ENCODE assay signal across 11 mouse cellular contexts in genomic region chr4:106855771-106856170, GRCm38 (mm10). TPM values are rescaled to one million over a fixed set of nuclear protein-coding genes. Genes with fewer than 3 reads are reported as not detected.
A peak's percentile ranks its signal among the peaks of the same experiment; 100 is the strongest.
DNase-seq lines count a peak whose midpoint lies in the region; ATAC-seq and TF ChIP-seq lines count a peak whose summit lies in the region.
"Had no signal": no experiment of that assay in that cellular context is flagged by ENCODE, and none has a peak within 500 bp of the region (broad histone marks: within the 10 kb centered on the region; RNA-seq: fewer than 3 reads in every experiment).

No protein-coding gene starts in this region.

- no peak for TF ChIP-seq CTCF in forebrain, postnatal 0 days (IDR thresholded peaks at IDR 0.05; ENCODE audit: low read depth)
- TF ChIP-seq CTCF in midbrain, postnatal 0 days (IDR thresholded peaks at IDR 0.05) = no peak
- no peak for TF ChIP-seq CTCF in hindbrain, postnatal 0 days (IDR thresholded peaks at IDR 0.05; ENCODE audit: low read depth)

- peak; percentile 57; the same call in 1 of the 2 replicates for ATAC-seq in forebrain, embryonic 11.5 days (replicated peaks; ENCODE audit: low FRiP score)
- ATAC-seq in forebrain, postnatal 0 days = no peak
- ATAC-seq in midbrain, embryonic 11.5 days (ENCODE audit: low FRiP score) = peak; percentile 73
- ATAC-seq in midbrain, postnatal 0 days (ENCODE audit: low FRiP score) = no peak
- ATAC-seq in hindbrain, postnatal 0 days = no peak

- H3K9me3 ChIP-seq in forebrain, embryonic 11.5 days (ENCODE audit: control insufficient read depth, low read length) = no peaks in the 10 kb centered on the region
- H3K9me3 ChIP-seq in forebrain, postnatal 0 days (ENCODE audit: low read length) = no peaks in the 10 kb centered on the region
- H3K9me3 ChIP-seq in midbrain, embryonic 11.5 days (ENCODE audit: control insufficient read depth, low read length) = no peaks in the 10 kb centered on the region
- H3K9me3 ChIP-seq in midbrain, postnatal 0 days (ENCODE audit: low read length) = no peaks in the 10 kb centered on the region
- no peaks in the 10 kb centered on the region for H3K9me3 ChIP-seq in hindbrain, postnatal 0 days (ENCODE audit: low read length)
- H3K9me3 ChIP-seq: heart, embryonic 15.5 days had no signal

- H3K4me3 ChIP-seq in forebrain, embryonic 11.5 days (ENCODE audit: low read depth, low read length) = no peak overlapping the region
- no peak overlapping the region for H3K4me3 ChIP-seq in forebrain, postnatal 0 days (ENCODE audit: low read depth, low read length)
- H3K4me3 ChIP-seq in midbrain, embryonic 11.5 days (ENCODE audit: low read depth, low read length) = no peak overlapping the region
- H3K4me3 ChIP-seq in midbrain, postnatal 0 days (ENCODE audit: low read depth, low read length) = no peak overlapping the region
- no peak overlapping the region for H3K4me3 ChIP-seq in hindbrain, postnatal 0 days (ENCODE audit: low read length)
- H3K4me3 ChIP-seq: heart, embryonic 15.5 days had no signal

- H3K9ac ChIP-seq in forebrain, embryonic 11.5 days (ENCODE audit: low read length) = peak overlapping the region; percentile 35
- H3K9ac ChIP-seq in forebrain, postnatal 0 days = no peak overlapping the region
- peak overlapping the region; percentile 48; the same call in 1 of the 2 replicates for H3K9ac ChIP-seq in midbrain, embryonic 11.5 days (ENCODE audit: low read length)
- no peak overlapping the region for H3K9ac ChIP-seq in midbrain, postnatal 0 days (replicated peaks; ENCODE audit: low read length, poor library complexity, severe bottlenecking)
- no peak overlapping the region for H3K9ac ChIP-seq in hindbrain, postnatal 0 days (replicated peaks; ENCODE audit: low read length)
- H3K9ac ChIP-seq: heart, embryonic 15.5 days had no signal

- H3K36me3 ChIP-seq in forebrain, embryonic 11.5 days (ENCODE audit: control insufficient read depth, insufficient read depth, low read length) = no peaks in the 10 kb centered on the region
- H3K36me3 ChIP-seq in forebrain, postnatal 0 days (ENCODE audit: insufficient read depth) = no peaks in the 10 kb centered on the region
- no peaks in the 10 kb centered on the region for H3K36me3 ChIP-seq in midbrain, embryonic 11.5 days (ENCODE audit: control insufficient read depth, insufficient read depth, low read length)
- no peaks in the 10 kb centered on the region for H3K36me3 ChIP-seq in midbrain, postnatal 0 days (ENCODE audit: insufficient read depth, low read length)
- no peaks in the 10 kb centered on the region for H3K36me3 ChIP-seq in hindbrain, postnatal 0 days (ENCODE audit: insufficient read depth, low read length)
- H3K36me3 ChIP-seq: heart, embryonic 15.5 days had no signal

- peak; percentile 72 for DNase-seq in forebrain, embryonic 11.5 days (ENCODE audit: low spot score)
- DNase-seq in forebrain, postnatal 0 days = no peak
- DNase-seq in midbrain, embryonic 11.5 days (ENCODE audit: low spot score, missing footprints) = peak; percentile 89
- DNase-seq in midbrain, postnatal 0 days (ENCODE audit: low spot score) = no peak
- DNase-seq in hindbrain, postnatal 0 days (ENCODE audit: low spot score) = peak; percentile 17
- peak; percentile 72 for DNase-seq in retina, postnatal 1 day
- no peak for DNase-seq in frontal cortex, adult 2 months (ENCODE audit: extremely low spot score in 1 of 2, low spot score in 1 of 2)
- no peak for DNase-seq in cerebellum, postnatal 25 days
- DNase-seq: kidney, adult 9 months had no signal

- H3K4me1 ChIP-seq in forebrain, embryonic 11.5 days (replicated peaks; ENCODE audit: control insufficient read depth, insufficient read depth, low read length) = peaks cover 27% of the 10 kb centered on the region
- H3K4me1 ChIP-seq in forebrain, postnatal 0 days (ENCODE audit: insufficient read depth) = peaks cover 9% of the 10 kb centered on the region
- peaks cover 28% of the 10 kb centered on the region for H3K4me1 ChIP-seq in midbrain, embryonic 11.5 days (ENCODE audit: control insufficient read depth, insufficient read depth, low read length)
- peaks cover 17% of the 10 kb centered on the region; the same call in 1 of the 2 replicates for H3K4me1 ChIP-seq in midbrain, postnatal 0 days (ENCODE audit: insufficient read depth, low read length)
- 0 out of 2 replicates have a peak, but pooled peaks cover 5% of the 10 kb centered on the region for H3K4me1 ChIP-seq in hindbrain, postnatal 0 days (ENCODE audit: insufficient read depth, low read length)

- 4% methylated on average over 19 of the region's 19 CpGs for WGBS in forebrain, embryonic 11.5 days
- 10% methylated on average over 17 of the region's 19 CpGs for WGBS in forebrain, postnatal 0 days
- WGBS in midbrain, embryonic 11.5 days = 6% methylated on average over 19 of the region's 19 CpGs
- 6% methylated on average over 19 of the region's 19 CpGs for WGBS in midbrain, postnatal 0 days
- WGBS in hindbrain, postnatal 0 days = 6% methylated on average over 19 of the region's 19 CpGs

- no peaks in the 10 kb centered on the region for H3K27me3 ChIP-seq in forebrain, embryonic 11.5 days (ENCODE audit: control insufficient read depth, insufficient read depth, low read length)
- H3K27me3 ChIP-seq in forebrain, postnatal 0 days (ENCODE audit: insufficient read depth, low read length) = no peaks in the 10 kb centered on the region
- no peaks in the 10 kb centered on the region for H3K27me3 ChIP-seq in midbrain, embryonic 11.5 days (ENCODE audit: control insufficient read depth, insufficient read depth, low read length)
- H3K27me3 ChIP-seq in midbrain, postnatal 0 days (ENCODE audit: insufficient read depth, low read length) = no peaks in the 10 kb centered on the region
- no peaks in the 10 kb centered on the region for H3K27me3 ChIP-seq in hindbrain, postnatal 0 days (ENCODE audit: insufficient read depth, low read length)
- H3K27me3 ChIP-seq: heart, embryonic 15.5 days had no signal

- H3K27ac ChIP-seq in forebrain, embryonic 11.5 days (ENCODE audit: low read depth, low read length) = no peak overlapping the region
- no peak overlapping the region for H3K27ac ChIP-seq in forebrain, postnatal 0 days (ENCODE audit: low read depth, low read length)
- no peak overlapping the region; the same call in 1 of the 2 replicates for H3K27ac ChIP-seq in midbrain, embryonic 11.5 days (ENCODE audit: low read depth, low read length)
- H3K27ac ChIP-seq in midbrain, postnatal 0 days (ENCODE audit: low read depth, low read length) = no peak overlapping the region
- H3K27ac ChIP-seq in hindbrain, postnatal 0 days = no peak overlapping the region
- H3K27ac ChIP-seq: heart, embryonic 15.5 days; macrophage had no signal

- H3K4me2 ChIP-seq in forebrain, embryonic 11.5 days (ENCODE audit: low read depth, low read length, severe bottlenecking) = peak overlapping the region; percentile 43
- H3K4me2 ChIP-seq in forebrain, postnatal 0 days (ENCODE audit: low read depth) = no peak overlapping the region
- H3K4me2 ChIP-seq in midbrain, embryonic 11.5 days = peak overlapping the region; percentile 33
- H3K4me2 ChIP-seq in midbrain, postnatal 0 days (ENCODE audit: low read depth, low read length, poor library complexity, severe bottlenecking) = no peak overlapping the region
- H3K4me2 ChIP-seq in hindbrain, postnatal 0 days (ENCODE audit: low read depth, low read length) = no peak overlapping the region
- H3K4me2 ChIP-seq: heart, embryonic 15.5 days had no signal

RNA-seq across cellular contexts. Expression of gene Acot11, which starts 51.0 kb away (rescaled TPM):
- polyA plus RNA-seq in forebrain, embryonic 11.5 days (2014; fragmentation: Nextera tagmentation; extraction: Ambion mirVana) = 1.6 and 1.8 TPM in 2 replicates
- 3.4 and 5.5 TPM in 2 replicates for total RNA-seq in forebrain, postnatal 0 days (2014; rRNA removed)
- polyA plus RNA-seq in forebrain, postnatal 0 days (2015; fragmentation: Nextera tagmentation; extraction: Ambion mirVana) = 0.75 and 1.2 TPM in 2 replicates
- 1.3 TPM in 2 replicates for polyA plus RNA-seq in midbrain, embryonic 11.5 days (2014; fragmentation: Nextera tagmentation; extraction: Ambion mirVana)
- total RNA-seq in midbrain, postnatal 0 days (2014; rRNA removed) = 4.0 and 7.0 TPM in 2 replicates
- polyA plus RNA-seq in midbrain, postnatal 0 days (2015; fragmentation: Nextera tagmentation; extraction: Ambion mirVana) = 1.8 and 2.1 TPM in 2 replicates
- total RNA-seq in hindbrain, postnatal 0 days (2014; rRNA removed) = 11.1 and 12.2 TPM in 2 replicates
- 2.0 and 2.7 TPM in 2 replicates for polyA plus RNA-seq in hindbrain, postnatal 0 days (2015; fragmentation: Nextera tagmentation; extraction: Ambion mirVana)
- 19.4 and 21.4 TPM in 2 replicates for polyA plus RNA-seq in frontal cortex, adult 2 months (2012; rRNA removed)

RNA-seq across cellular contexts. Expression of gene Ssbp3, which starts 54.7 kb away (rescaled TPM):
- 135 and 138 TPM in 2 replicates for polyA plus RNA-seq in forebrain, embryonic 11.5 days (2014; fragmentation: Nextera tagmentation; extraction: Ambion mirVana)
- total RNA-seq in forebrain, postnatal 0 days (2014; rRNA removed) = 113 and 137 TPM in 2 replicates
- polyA plus RNA-seq in forebrain, postnatal 0 days (2015; fragmentation: Nextera tagmentation; extraction: Ambion mirVana) = 103 and 117 TPM in 2 replicates
- 124 and 132 TPM in 2 replicates for polyA plus RNA-seq in midbrain, embryonic 11.5 days (2014; fragmentation: Nextera tagmentation; extraction: Ambion mirVana)
- total RNA-seq in midbrain, postnatal 0 days (2014; rRNA removed) = 172 and 176 TPM in 2 replicates
- 110 and 126 TPM in 2 replicates for polyA plus RNA-seq in midbrain, postnatal 0 days (2015; fragmentation: Nextera tagmentation; extraction: Ambion mirVana)
- 155 and 156 TPM in 2 replicates for total RNA-seq in hindbrain, postnatal 0 days (2014; rRNA removed)
- 102 and 108 TPM in 2 replicates for polyA plus RNA-seq in hindbrain, postnatal 0 days (2015; fragmentation: Nextera tagmentation; extraction: Ambion mirVana)
- polyA plus RNA-seq in frontal cortex, adult 2 months (2012; rRNA removed) = 92.7 and 95.6 TPM in 2 replicates

Comparison
In these comparisons a context has a peak if more than half of its experiments do, and no peak if none do; other contexts are left out.
1. ATAC-seq: peak in forebrain, embryonic 11.5 days (single experiment) and midbrain, embryonic 11.5 days (single experiment); none in forebrain, postnatal 0 days (single experiment), midbrain, postnatal 0 days (single experiment) and hindbrain, postnatal 0 days (single experiment).
2. DNase-seq: peak in forebrain, embryonic 11.5 days (single experiment), midbrain, embryonic 11.5 days (single experiment), hindbrain, postnatal 0 days (single experiment) and retina, postnatal 1 day (single experiment); none in forebrain, postnatal 0 days (single experiment), midbrain, postnatal 0 days (single experiment), frontal cortex, adult 2 months (0 of 2) and cerebellum, postnatal 25 days (0 of 2).
3. H3K4me2 ChIP-seq: peak in forebrain, embryonic 11.5 days (single experiment) and midbrain, embryonic 11.5 days (single experiment); none in forebrain, postnatal 0 days (single experiment), midbrain, postnatal 0 days (single experiment) and hindbrain, postnatal 0 days (single experiment).
4. H3K9ac ChIP-seq: peak in forebrain, embryonic 11.5 days (single experiment) and midbrain, embryonic 11.5 days (single experiment); none in forebrain, postnatal 0 days (single experiment), midbrain, postnatal 0 days (single experiment) and hindbrain, postnatal 0 days (single experiment).